Mouse (Mus musculus) frontal cortex, postnatal 36 days (tissue): Measurements from ENCODE around the gene Sec63.

ENCODE experiments used
- DNase-seq, 2 experiments: peaks; one replicate each; pipeline ENCODE4 v3.0.0; 2022; ENCODE audit warnings: low spot score in 2 of 2

Gene Sec63

DNA sequence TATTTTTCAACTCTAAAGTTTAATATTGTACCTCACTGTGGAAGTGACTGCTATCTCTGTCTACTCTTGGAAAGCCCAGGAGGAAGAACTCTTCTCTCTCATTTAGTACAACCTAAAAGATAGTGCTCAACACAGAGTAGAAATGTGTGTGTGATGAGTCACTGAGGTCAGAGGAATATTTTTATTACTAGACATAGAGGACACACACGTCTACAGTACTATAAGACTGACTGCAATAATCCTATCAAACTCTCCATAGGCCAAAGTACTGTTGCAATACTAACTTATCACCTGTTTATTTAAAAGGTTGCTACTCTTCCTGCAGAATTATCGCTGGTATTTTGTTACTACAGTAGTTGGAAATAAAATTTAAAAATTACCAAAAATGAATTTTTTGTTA lies 68.7 kb downstream of the Sec63 start:
- no peak for DNase-seq

DNA sequence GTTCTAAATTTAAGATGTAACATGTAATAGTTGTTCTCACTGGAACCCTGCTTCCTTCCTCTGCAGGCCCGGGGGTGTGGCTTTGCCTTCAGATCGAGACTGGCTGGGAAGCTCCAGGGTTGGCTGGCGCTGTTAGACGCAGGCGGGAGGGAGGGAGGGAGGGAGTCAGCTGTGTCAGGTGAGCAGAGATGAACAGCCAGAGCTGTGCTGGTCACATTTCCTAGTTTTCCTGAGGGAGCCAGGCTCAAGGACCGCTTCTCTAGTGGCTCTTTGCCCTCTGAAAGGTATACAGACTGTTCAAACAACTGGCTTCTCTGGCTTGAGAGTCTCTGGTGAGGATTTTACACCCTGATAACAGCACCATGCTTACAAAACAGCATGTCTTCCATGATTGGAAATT lies 69.1 kb downstream of the Sec63 start:
- no peak for DNase-seq

DNA sequence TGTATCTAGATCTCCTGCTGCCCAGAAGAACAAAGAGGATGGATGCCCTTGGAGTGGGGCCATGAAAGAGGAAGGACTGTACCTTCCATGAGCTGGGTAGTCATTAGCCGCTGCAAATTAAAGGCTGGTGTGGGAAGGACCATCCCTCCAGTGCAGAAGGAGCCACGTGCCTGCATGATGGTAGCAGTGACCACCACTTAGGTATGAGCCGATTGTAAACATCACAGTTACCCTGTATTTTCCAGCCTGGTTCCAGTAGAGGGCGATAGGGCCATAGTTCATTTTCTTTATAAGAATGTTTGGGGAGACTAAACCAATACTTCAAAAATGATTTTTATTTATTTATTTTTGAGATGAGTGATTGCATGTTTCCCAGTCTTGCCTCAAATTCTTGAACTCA lies 71.4 kb downstream of the Sec63 start:
- DNase-seq: no peak

DNA sequence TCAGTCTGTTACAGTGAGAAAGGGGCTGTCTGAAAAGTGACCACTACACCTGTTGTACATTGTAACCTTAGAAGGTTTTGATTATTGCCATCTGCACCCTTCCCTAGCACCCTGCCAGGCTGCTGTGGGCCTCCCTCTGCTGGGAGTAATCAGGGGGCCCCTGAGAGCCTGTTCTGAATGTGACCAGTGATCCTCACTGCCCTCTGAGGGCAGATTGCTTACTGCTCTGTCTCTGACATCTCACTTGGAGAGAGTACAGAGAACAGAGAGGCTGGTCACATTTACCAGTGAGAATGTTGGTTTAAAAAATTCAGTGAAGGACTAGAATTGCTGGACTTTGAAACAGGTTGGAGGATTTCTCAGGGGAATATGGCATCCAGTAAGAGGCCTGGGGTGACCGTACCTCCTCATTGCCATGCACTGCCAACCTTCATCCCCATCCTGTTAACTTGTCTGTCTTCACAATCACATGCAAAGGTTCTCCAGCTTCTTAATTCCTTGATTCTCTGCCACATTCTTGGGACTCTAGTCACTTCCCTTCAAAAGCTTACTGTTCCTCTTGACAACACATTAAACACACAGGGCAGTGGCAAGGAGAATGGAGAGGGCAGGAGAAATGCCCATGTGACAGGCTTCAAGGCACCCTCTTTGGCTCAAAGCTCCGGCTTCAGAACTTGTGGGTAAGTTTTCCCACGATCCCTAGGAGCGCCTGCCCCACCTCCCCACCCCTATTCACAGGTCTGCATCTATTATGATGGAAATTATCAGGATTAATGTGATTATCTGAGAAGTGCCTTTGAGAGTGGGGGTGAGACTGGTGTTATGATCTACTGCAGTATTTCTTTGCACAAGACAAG lies 72.8 kb downstream of the Sec63 start:
- no peak for DNase-seq

DNA sequence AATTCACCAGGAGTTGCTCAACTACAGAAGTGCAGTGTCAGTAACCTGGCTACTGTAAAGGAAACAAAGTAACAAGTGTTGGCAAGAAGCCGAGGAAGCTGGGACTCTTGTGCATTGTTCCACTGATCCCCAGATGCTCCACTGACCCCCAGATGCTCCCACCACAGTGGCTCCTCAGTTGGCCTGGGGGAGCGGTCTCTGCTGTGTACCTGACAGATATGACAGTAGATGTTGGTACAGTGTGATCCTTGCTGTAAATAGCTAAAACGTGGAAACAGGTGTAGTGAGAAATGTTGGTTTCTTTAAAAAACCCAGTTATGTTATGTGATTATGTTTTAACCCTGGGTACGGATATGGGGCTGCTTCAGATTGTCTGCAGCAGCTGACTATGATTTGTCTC lies 76.8 kb downstream of the Sec63 start:
- no peak for DNase-seq

DNA sequence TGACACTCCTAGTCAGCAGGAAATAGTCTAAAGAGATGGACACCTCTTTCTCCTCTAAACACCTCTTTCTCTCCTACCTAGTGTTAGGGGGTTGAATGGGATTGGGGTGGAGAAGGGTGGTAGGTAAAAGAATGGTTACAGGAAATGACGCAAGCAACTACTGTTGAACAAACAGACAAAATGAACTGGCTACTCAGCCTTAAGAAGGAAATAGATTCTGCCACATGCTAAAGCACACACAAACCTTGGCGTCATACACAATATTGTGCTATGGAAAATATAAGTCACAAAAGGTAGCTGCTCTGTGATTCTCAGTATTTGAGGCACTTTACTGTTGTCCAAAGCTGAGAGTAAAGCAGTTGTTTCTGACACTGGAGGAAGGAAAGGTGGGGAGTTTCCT lies 77.4 kb downstream of the Sec63 start:
- no peak for DNase-seq

DNA sequence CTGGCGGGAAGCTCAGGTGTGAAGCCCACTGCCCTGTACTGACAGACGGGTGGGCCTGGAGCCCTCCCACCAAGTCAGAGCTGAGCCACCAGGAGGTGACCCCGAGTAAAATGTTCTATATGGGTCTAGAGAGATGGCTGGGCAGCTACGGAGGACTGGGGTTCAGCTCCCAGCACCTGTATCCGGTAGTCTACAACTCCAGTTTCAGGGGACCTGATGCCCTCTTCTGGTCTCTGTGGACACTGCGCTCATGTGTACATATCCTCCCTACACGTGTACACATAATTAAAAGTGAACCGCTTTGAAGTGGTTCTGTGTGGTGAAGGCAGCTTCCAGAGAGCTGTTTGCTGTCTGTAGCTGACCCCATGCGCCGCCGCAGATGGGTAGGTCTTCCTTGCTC lies 78.7 kb downstream of the Sec63 start:
- DNase-seq: no peak

DNA sequence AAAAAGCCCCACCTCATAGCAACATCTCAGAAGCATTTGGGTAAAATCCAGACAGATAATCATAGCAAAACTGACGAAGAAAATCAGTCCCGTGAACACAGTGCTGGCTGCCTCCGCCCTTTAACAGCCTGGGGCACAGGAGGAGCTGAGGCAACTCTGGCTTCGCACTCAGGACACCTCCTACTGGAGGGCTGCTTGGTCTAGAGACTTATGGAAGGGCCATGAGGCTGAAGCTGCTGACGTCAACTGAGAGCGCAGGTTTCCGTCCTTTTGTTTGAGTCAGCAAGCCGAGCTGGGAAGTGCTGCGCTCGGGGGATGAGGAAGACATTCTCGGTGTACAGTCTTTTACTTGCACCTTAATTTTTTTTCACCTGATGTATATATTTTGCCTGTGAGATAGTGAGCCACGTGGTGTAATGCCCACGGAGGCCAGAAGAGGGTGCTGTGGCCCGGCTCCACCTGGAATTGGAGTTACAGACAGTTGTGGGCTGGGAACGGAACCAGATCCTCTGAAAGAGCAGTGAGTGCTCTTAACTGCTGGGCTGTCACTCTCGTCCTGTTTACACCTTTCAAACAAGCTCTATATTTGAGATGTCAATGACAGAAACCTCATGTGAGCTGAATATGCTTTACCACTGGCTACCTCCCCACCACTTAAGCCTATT lies 80.4 kb downstream of the Sec63 start:
- DNase-seq: no peak

DNA sequence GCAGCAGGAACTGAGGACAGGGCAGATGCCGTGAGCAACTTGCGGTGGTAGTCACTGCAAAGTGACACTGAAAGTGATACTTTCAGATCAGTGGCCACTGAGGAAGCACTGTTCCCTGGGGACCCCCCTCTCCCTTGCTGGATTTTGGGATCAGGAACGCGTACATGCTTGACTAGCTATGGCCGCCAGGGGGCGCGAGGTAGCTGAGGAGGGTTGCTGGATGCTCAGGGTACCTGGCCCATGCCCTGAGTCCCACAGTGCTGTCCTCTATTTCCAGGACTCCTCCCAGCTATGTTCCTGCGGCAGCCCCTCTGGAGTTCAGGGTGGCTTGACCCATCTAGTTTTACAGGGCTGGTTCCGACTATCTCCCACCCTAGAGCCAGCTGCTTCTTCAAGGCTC lies 81.1 kb downstream of the Sec63 start:
- peak; percentile 62 to 64 for DNase-seq

DNA sequence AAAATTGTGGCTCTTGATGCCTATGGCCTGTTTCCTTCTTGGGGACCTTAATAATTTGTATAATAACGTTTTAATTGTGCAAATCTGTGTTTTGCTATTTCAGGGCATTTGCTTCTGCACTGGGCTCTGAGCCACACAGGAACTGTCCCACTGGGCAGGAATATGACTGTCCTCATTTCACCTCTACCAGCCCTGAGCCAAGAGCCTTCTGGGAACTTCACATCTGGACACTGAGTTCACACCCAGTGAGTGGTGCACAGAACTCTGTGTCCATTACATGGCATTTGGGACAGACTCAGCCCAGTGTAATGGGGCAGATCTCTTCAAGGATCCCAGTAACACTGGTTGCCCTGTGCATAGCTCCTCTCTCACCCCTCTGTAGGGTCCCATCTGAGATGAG lies 82.1 kb downstream of the Sec63 start:
- DNase-seq: no peak

DNA sequence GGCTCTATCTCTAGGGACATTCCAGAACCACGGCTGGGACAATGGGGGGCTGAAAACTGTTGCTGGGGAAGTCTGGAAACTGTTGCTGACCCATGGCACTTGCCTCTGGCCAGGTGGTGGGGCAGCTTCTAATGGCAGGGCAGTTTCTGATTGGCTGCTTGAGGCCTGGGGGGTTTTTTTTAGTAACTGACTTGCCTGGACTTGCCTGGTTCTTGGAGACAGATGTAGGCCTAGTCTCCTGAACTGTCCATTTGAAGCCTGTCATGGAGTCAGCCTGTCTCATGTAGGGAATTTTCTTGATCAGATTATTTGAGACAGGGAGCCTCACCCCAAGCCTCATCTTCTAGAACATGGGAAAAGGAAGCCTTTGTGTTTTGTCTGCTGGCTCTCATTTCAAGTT lies 84.2 kb downstream of the Sec63 start:
- no peak for DNase-seq

DNA sequence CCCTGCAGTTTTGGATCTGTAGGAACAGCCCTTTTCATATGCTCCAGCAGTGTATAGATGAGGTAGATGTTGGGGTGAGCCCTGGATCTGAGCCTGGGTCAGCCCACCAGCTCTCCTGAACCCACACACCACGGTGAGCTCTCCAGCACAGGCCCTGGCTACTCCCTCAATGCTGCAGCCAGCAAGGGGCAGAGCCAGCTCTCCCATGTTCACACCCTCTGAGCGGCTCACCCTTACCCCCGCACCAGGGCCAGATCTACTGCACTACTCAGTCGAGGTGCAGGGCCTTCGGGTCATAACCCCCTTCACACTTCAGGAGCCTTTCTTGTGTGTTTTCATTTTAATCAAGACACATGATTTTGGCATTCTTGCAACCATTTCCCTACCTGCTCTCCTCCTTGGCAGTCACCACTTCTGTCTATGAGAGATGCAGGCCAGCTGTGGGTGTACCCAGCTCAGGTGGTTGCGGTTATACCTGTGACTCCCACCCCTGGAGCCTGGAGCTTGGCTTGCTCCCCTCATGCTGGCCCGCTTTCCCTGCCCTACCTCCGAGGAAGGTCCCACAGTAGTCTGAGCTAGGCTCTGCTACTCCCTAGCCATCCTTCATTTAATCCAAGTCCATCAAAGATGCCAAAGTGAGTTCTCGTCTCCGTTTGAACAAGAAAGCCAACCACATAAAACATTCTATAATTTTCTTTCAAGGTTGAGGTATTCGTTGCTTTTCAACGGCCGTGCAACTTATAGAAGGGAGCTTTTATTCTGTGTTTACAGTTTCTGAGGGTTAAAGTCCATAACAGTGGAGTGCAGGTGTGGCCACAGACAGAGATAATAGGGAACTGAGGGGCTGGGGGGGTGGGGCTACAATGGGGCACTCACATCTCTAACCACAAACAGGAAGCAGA lies 87.1 kb downstream of the Sec63 start:
- no peak for DNase-seq

DNA sequence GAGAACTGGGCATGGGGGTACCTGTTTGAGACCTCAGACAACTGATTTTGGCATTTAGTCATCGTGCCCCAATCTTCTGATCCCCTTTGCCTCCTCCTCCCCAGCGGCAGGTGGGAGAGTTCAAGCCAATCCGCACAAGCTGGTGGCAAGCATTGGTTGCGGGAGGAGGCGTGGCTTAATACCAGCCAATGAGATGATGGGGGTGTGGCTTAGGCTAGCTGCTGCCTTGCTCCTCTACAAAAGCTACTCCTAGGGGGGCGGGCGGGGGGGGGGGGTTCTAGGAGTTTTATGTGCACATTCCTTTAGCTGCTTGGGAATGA lies 87.7 kb downstream of the Sec63 start:
- DNase-seq: no peak

DNA sequence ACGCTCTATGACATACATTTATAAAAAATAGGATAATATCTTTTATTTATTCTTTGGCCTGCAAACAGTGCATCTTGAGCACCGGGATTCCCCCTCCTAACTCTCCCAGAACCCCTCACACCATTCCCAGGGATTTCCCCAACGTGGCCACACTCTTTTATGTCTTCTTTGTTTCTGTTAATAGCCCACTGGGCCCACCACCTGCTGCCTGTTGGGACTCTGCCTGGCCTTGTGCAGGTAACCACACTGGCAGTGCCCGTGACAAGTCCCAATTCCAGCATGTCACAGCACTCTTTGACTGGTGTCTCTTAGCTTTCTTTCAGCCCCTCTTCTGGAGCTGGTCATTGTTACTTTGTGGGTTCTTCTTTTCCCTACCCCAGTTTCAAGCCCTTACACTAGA lies 93.5 kb downstream of the Sec63 start:
- DNase-seq: no peak

DNA sequence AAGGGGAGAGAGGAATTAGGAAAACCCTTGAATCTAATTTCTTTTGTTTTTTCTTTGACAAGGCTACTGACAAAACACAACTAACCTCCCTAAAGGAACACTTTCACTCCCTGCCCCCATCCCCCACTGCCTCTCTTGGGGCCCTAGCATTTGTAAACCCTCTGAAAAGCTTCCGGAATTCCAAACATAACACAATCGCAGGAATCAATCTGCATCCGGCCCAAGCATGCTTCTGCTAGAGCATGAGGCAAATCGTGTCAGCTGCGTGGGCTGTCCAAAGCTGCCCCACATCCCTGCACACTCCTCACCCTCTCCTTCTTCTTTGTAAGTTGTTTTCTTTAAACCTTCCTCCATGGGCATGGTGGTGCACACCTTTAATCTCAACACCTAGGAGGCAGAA lies 94.0 kb downstream of the Sec63 start:
- no peak for DNase-seq

DNA sequence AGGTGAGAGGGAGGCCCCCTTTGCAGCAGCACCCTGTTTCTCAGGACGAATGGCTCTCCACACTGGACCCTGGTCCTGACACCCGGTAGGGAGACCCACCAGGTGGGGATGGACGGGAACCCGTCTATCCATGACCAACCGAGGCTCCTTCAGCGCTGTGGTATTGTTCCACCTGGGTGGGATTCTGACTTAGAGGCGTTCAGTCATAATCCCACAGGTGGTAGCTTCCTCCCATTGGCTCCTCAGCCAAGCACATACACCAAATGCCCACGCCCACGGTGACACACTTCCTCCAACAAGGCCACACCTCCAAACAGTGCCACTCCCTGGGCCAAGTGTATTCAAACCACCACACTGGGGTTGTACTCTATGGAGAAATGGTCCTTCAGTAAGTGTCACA lies 95.3 kb downstream of the Sec63 start:
- no peak for DNase-seq

DNA sequence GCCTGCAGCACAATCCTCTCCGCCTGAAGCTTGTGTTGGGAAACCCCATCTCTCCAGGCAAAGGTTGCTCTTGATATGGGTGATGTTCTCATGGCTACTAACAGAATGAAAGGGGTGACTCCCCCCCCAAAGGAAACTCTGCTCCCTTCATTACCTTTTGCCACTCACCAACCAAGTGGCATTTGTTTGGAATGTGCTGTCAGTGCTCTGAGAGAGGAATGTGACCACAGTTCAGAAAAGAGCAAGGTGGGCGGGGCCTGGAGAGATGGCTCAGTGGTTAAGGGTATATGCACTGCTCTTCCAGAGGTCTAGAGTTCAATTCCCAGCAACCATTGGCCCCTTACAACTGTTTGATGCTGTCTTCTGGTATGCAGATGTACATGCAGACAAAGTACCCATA lies 95.7 kb downstream of the Sec63 start:
- no peak for DNase-seq

DNA sequence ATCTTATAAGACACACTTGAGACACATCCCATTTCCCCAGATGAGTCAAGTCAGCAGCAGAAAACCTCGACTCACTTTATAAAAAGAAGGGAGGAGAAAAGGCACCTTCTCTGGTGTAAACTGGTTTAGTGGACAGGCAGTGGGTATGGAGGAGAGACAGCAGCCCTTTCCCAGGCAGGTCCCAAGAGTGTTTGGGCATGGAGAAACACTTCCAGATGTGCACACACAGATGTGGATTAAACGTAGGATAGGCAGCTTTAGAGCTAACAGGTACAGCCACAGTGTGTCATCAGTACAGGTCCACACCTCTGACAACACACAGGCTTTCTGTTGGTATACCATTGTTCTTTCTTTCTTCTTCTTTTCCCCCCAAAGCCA lies 98.5 kb downstream of the Sec63 start:
- no peak for DNase-seq

DNA sequence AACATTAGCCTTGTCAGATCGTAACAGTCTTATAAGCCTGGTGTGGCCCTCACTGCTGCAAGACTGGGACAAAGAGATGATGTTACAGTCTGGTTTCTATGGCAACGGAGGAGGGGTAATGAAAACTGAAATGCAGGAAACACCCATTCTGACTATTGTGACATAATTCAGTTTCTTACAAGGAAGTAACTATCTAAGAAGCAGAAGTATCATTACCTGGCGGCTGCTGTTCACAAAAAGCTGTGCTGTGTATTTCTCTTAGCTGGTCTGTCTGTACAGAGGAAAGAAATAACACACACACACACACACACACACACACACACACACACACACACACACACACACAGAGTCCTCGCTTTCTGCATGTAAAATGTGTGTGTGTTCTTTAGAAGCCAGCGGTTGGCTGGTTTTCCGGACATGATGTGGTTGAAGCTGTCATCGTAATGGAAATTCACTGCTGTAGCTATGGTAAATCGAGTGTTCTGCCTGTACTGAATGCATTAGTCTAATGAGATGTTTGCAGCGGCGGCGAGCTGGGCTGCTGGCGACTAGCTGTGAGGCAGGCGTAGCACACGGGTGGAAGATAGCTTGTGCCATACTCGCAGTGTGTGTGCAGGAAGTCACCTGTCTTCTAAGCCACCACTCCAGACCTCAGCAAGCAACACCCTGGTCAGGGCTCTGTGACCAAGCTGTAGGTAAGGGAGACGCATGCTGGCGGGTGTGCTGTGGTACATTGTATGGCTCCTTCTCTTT lies 99.0 kb downstream of the Sec63 start, which contains the start of gene Scml4:
Scml4 (plus strand) TSS at position 212 of the 753 bp plus-strand sequence.
- peak; percentile 33 to 53 for DNase-seq

DNA sequence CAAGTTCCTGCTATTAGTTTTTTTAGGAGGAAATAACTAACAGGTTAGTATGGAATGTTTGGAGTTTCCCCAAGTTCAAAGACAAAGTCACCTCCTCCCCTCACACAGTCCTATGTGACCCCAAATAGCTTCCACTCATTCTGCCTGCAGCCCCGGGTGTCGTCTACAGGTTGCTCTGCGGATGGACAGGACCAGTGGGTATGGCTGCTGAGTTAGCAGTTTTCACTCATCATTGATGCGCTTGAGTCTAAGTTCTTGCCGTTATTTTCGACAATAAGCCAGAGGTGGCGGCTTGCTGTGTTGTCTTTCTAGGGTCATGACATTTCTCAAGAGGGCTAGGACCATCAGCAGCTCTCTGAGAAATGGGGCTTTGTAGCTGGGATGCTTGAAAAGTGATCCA lies 100.2 kb downstream of the Sec63 start:
- DNase-seq: no peak

DNA sequence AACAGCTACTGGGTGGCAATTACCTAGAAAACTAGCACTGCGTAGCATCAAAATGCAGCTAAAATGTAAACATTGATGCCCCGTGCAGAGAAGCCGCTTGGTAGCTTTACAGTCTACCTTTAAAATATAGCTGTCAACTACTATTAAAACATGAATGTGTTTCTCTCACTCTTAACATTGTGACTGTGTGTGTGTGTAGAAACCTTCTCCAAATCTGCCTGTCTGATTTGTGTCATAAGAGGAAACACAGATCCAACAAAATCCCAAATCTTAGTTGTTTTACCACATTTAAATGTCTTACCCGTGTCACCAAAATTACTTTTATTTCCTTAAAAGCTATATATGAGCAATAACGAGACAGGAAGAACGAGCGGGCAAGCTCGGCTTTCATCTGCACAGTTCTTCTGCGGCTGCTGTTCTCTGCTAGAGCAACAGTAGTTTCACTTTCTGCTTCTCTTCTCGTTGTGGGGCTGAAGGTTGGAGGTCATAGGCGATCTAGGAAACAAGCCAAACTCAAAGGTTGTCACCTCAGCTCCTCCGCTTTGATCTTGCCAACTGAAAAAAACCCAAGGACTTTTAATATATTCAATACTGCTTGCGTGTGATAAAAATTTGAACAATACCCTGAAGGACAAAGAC lies 100.9 kb downstream of the Sec63 start:
- peak in 1 of 2 experiments; percentile 12 for DNase-seq
